Mouse (Mus musculus) liver, postnatal 0 days (tissue): ENCODE data around the gene Rpl38. TPM values are rescaled to one million over a fixed set of nuclear protein-coding genes. Genes with fewer than 3 reads are reported as not detected.

ENCODE experiments used
- ATAC-seq: fragments of 200-750 bp; cut with Nextera tagmentation; 2 replicates; pipeline ENCODE4 v1.8.0; 2017; ENCODE audit warnings: mild to moderate bottlenecking, moderate library complexity
- DNase-seq: peaks from one replicate; pipeline ENCODE4 v3.0.0-alpha.2; 2016
- H3K27ac ChIP-seq: fragments of 300-500 bp; sonication (generic); 2 replicates; pipeline ENCODE4 v1.5.1; 2014; ENCODE audit warnings: antibody characterized with exemption, moderate library complexity, mild to moderate bottlenecking, low read depth
- H3K27me3 ChIP-seq: fragments of 300-500 bp; sonication (generic); 2 replicates; pipeline ENCODE4 v1.6.1; 2014; ENCODE audit warnings: low read length, control low read depth, mixed read lengths; ENCODE audit not compliant: insufficient read depth
- H3K36me3 ChIP-seq: fragments of 300-500 bp; sonication (generic); replicated peaks from 2 replicates; pipeline ENCODE4 v1.6.1; 2014; ENCODE audit warnings: mild to moderate bottlenecking, control low read depth, low read length, moderate library complexity, mixed read lengths; ENCODE audit not compliant: insufficient read depth
- H3K4me1 ChIP-seq: fragments of 300-500 bp; sonication (generic); 2 replicates; pipeline ENCODE4 v1.6.1; 2014; ENCODE audit warnings: antibody characterized with exemption, mild to moderate bottlenecking, control low read depth; ENCODE audit not compliant: insufficient read depth
- H3K4me2 ChIP-seq: fragments of 300-500 bp; sonication (generic); 2 replicates; pipeline ENCODE4 v1.6.1; 2014; ENCODE audit warnings: low read depth, mild to moderate bottlenecking, low read length, moderate library complexity, mixed read lengths
- H3K4me3 ChIP-seq: fragments of 300-500 bp; sonication (generic); 2 replicates; pipeline ENCODE4 v1.5.1; 2014; ENCODE audit warnings: low read depth, low read length
- H3K9ac ChIP-seq: fragments of 300-500 bp; sonication (generic); replicated peaks from 2 replicates; pipeline ENCODE4 v1.6.1; 2014; ENCODE audit warnings: mild to moderate bottlenecking, moderate library complexity
- H3K9me3 ChIP-seq: fragments of 300-500 bp; sonication (generic); 2 replicates; pipeline ENCODE4 v1.6.1; 2016; ENCODE audit warnings: mild to moderate bottlenecking, control low read depth, low read length, mixed read lengths
- CTCF ChIP-seq: sonication (generic); IDR thresholded peaks from 2 replicates; pipeline ENCODE4 v1.5.1; 2016; ENCODE audit warnings: antibody characterized with exemption, low read depth
- EP300 ChIP-seq: IDR thresholded peaks from 2 replicates; pipeline ENCODE4 v1.6.1; 2016; ENCODE audit warnings: antibody characterized with exemption, low read depth, mild to moderate bottlenecking
- WGBS: fragments of 180-500 bp; shearing (Covaris S2); extraction: QIAGEN DNeasy Blood & Tissue Kit; methylation state at CpG from one replicate; pipeline ENCODE4 v1.1.7; 2014; ENCODE audit not compliant: insufficient replicate concordance; 5-methylcytosine and 5-hydroxymethylcytosine counted together
- polyA plus RNA-seq: library from polyadenylated mRNA; unstranded; fragments of >200 nt; fragmentation: Nextera tagmentation; extraction: Ambion mirVana; gene quantifications from 2 replicates; pipeline ENCODE4 v1.2.1, GENCODE M21; 2015

Rpl38 gene
- polyA plus RNA-seq, 1 experiment from 2014 or later = 837 TPM

- H3K36me3 ChIP-seq = 0 out of 2 replicates have a peak, but pooled peaks cover 3% of the 10 kb centered on the region
Observed at GRCm38 (mm10) chr11:114685526-114686040, 17.3 kb downstream of the Rpl38 start.

GRCm38 (mm10) chr11:114686221-114686959 lies 18.1 kb downstream of the Rpl38 start:
- Histone ChIP-seq H3K9me3 (no peaks in the 10 kb centered on the region), H3K4me3 (no peak overlapping the region), H3K36me3 (0 out of 2 replicates have a peak, but pooled peaks cover 3% of the 10 kb centered on the region), H3K27ac (no peak overlapping the region), H3K27me3 (no peaks in the 10 kb centered on the region), H3K4me2 (no peak overlapping the region), H3K4me1 (peaks cover 24% of the 10 kb centered on the region), H3K9ac (no peak overlapping the region)
- TF ChIP-seq CTCF = no peak
- ATAC-seq = no peak
- no peak for DNase-seq
- WGBS = 79% methylated on average over 16 of the region's 16 CpGs

More at GRCm38 (mm10) chr11:114685526-114686040, 17.3 kb downstream of the Rpl38 start:
- peak overlapping the region; percentile 39; the same call in 1 of the 2 replicates for H3K27ac ChIP-seq
- H3K27me3 ChIP-seq = no peaks in the 10 kb centered on the region
- no peak for TF ChIP-seq CTCF
- no peak for TF ChIP-seq EP300
- no peak overlapping the region for H3K9ac ChIP-seq
- peaks cover 30% of the 10 kb centered on the region for H3K4me1 ChIP-seq
- H3K9me3 ChIP-seq = no peaks in the 10 kb centered on the region
- WGBS = 74% methylated on average over 9 of the region's 9 CpGs
- no peak for ATAC-seq
- DNase-seq = no peak
- no peak overlapping the region for H3K4me2 ChIP-seq
- H3K4me3 ChIP-seq = no peak overlapping the region

DNA sequence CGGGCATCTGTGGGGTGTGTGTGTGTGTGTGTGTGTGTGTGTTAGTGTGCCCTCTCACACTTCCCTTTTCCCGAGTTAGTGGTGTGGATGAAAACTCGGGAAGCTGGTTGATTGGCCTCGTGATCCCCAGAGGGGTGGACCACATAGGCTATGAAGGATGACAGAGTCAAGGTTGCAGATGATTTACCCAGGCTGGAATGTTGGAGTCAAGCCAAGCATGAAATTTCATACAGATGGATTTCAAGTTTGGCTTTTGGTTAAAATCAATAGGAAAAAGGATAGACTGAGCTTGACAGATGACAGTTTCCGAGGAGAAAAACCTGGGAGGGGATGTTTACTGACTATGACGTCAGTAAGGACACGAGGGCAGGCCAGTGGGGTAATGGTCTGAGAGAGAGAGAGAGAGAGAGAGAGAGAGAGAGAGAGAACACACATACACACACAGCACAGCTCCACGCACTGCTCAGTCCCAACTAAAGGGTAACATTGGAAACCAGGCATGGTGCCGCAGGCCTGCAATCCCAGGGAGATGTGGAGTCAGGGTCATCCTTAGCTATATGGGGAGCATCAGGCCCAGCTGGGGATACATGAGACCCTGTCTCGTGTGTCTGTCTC lies 19.4 kb downstream of the Rpl38 start:
- Histone ChIP-seq H3K27ac (peak overlapping the region; percentile 52), H3K4me1 (peaks cover 24% of the 10 kb centered on the region), H3K4me3 (no peak overlapping the region), H3K36me3 (0 out of 2 replicates have a peak, but pooled peaks cover 3% of the 10 kb centered on the region), H3K9ac (no peak overlapping the region), H3K27me3 (no peaks in the 10 kb centered on the region), H3K9me3 (no peaks in the 10 kb centered on the region), H3K4me2 (no peak overlapping the region)
- 31% methylated on average over 9 of the region's 10 CpGs for WGBS
- DNase-seq = no peak
- TF ChIP-seq CTCF (no peak), EP300 (no peak)
- ATAC-seq = peak; percentile 72

GRCm38 (mm10) chr11:114688729-114689128 lies 20.4 kb downstream of the Rpl38 start:
- no peaks in the 10 kb centered on the region for H3K9me3 ChIP-seq
- H3K27ac ChIP-seq = no peak overlapping the region
- H3K9ac ChIP-seq = no peak overlapping the region
- no peaks in the 10 kb centered on the region for H3K27me3 ChIP-seq
- 79% methylated on average over 2 of the region's 3 CpGs for WGBS
- 0 out of 2 replicates have a peak, but pooled peaks cover 3% of the 10 kb centered on the region for H3K36me3 ChIP-seq
- no peak overlapping the region for H3K4me2 ChIP-seq
- H3K4me3 ChIP-seq = no peak overlapping the region
- TF ChIP-seq CTCF (no peak), EP300 (no peak)
- ATAC-seq = no peak
- H3K4me1 ChIP-seq = peaks cover 18% of the 10 kb centered on the region; the same call in 1 of the 2 replicates
- no peak for DNase-seq

DNA sequence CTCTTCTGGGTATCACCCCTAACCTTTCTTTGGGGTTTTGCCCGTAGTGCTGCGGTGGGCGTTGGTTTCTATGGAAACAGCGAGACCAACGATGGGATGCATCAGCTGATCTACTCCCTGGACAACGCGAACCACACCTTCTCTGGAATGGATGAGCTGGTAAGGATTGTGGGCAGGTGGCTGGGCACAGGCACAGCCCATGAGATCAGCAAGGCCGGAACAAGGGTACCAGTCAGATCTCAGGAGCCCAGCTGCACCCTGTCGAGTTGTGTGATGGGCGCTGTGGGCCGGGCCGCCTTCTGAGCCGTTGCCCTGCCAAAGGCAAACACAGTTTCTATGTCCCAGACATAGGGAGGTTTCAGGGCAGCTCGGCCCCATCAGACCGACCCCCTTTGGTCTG lies 21.9 kb downstream of the Rpl38 start:
- TF ChIP-seq EP300 (no peak), CTCF (no peak)

More for the DNA sequence above, 21.9 kb downstream of the Rpl38 start:
- 85% methylated on average over 15 of the region's 15 CpGs for WGBS
- Histone ChIP-seq H3K9ac (no peak overlapping the region), H3K4me1 (peaks cover 6% of the 10 kb centered on the region; the same call in 1 of the 2 replicates), H3K27ac (no peak overlapping the region), H3K36me3 (0 out of 2 replicates have a peak, but pooled peaks cover 3% of the 10 kb centered on the region), H3K4me3 (no peak overlapping the region), H3K27me3 (no peaks in the 10 kb centered on the region), H3K4me2 (no peak overlapping the region), H3K9me3 (no peaks in the 10 kb centered on the region)
- DNase-seq (no peak), ATAC-seq (no peak)
